Mouse (Mus musculus) liver, postnatal 0 days (tissue): ENCODE measurements at regions not wholly inside any gene's neighbourhood (a gene's known extent, or its start where the extent isn't known, plus 50 kb on each side); places are given as distances from the start of the nearest gene placed in this dataset.

Experiments
- ATAC-seq: fragments of 200-750 bp; cut with Nextera tagmentation; 2 replicates; pipeline ENCODE4 v1.8.0; 2017; ENCODE audit warnings: mild to moderate bottlenecking, moderate library complexity
- DNase-seq: peaks from one replicate; pipeline ENCODE4 v3.0.0-alpha.2; 2016
- H3K27ac ChIP-seq: fragments of 300-500 bp; sonication (generic); 2 replicates; pipeline ENCODE4 v1.5.1; 2014; ENCODE audit warnings: antibody characterized with exemption, moderate library complexity, mild to moderate bottlenecking, low read depth
- H3K27me3 ChIP-seq: fragments of 300-500 bp; sonication (generic); 2 replicates; pipeline ENCODE4 v1.6.1; 2014; ENCODE audit warnings: low read length, control low read depth, mixed read lengths; ENCODE audit not compliant: insufficient read depth
- H3K36me3 ChIP-seq: fragments of 300-500 bp; sonication (generic); replicated peaks from 2 replicates; pipeline ENCODE4 v1.6.1; 2014; ENCODE audit warnings: mild to moderate bottlenecking, control low read depth, low read length, moderate library complexity, mixed read lengths; ENCODE audit not compliant: insufficient read depth
- H3K4me1 ChIP-seq: fragments of 300-500 bp; sonication (generic); 2 replicates; pipeline ENCODE4 v1.6.1; 2014; ENCODE audit warnings: antibody characterized with exemption, mild to moderate bottlenecking, control low read depth; ENCODE audit not compliant: insufficient read depth
- H3K4me2 ChIP-seq: fragments of 300-500 bp; sonication (generic); 2 replicates; pipeline ENCODE4 v1.6.1; 2014; ENCODE audit warnings: low read depth, mild to moderate bottlenecking, low read length, moderate library complexity, mixed read lengths
- H3K4me3 ChIP-seq: fragments of 300-500 bp; sonication (generic); 2 replicates; pipeline ENCODE4 v1.5.1; 2014; ENCODE audit warnings: low read depth, low read length
- H3K9ac ChIP-seq: fragments of 300-500 bp; sonication (generic); replicated peaks from 2 replicates; pipeline ENCODE4 v1.6.1; 2014; ENCODE audit warnings: mild to moderate bottlenecking, moderate library complexity
- H3K9me3 ChIP-seq: fragments of 300-500 bp; sonication (generic); 2 replicates; pipeline ENCODE4 v1.6.1; 2016; ENCODE audit warnings: mild to moderate bottlenecking, control low read depth, low read length, mixed read lengths
- CTCF ChIP-seq: sonication (generic); IDR thresholded peaks from 2 replicates; pipeline ENCODE4 v1.5.1; 2016; ENCODE audit warnings: antibody characterized with exemption, low read depth
- EP300 ChIP-seq: IDR thresholded peaks from 2 replicates; pipeline ENCODE4 v1.6.1; 2016; ENCODE audit warnings: antibody characterized with exemption, low read depth, mild to moderate bottlenecking
- WGBS: fragments of 180-500 bp; shearing (Covaris S2); extraction: QIAGEN DNeasy Blood & Tissue Kit; methylation state at CpG from one replicate; pipeline ENCODE4 v1.1.7; 2014; ENCODE audit not compliant: insufficient replicate concordance; 5-methylcytosine and 5-hydroxymethylcytosine counted together

DNA sequence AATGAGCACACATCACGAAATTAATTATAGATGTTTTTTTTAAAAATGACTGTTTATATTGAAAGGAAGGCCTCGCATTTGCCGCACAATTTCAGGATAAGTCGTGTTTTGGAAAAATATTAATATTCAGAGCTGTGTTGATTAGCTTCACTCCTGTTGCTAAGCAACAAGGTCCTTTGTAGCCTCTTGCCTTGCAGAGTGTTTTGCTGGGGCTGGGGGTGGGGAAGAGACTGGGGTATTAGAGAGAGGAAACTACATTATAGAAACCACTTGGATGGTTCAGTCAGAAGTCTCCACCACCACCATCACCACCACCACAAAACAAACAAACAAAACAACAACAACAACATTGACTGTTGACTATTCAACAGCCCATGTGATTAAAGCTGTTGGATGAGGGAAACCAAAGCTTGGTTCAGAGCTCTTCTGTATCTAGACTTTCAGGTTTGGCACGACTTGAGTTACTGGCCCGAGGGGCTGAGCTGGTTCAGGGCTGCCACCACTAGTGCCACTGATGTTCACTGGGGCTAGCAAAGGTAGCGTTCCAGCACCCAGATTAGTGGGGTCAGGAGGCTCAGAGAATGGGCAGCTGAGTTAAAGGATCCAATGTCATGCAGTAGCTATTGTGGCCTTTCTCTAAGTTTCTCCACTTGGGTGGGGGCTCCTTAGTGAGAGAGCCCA, 195.3 kb upstream of the Atp6ap2 start:
- no peak for DNase-seq
- WGBS: 72% methylated on average over 7 of the region's 7 CpGs

GRCm38 (mm10) chrX:12409319-12409718, 178.3 kb upstream of the Atp6ap2 start:
- Histone ChIP-seq H3K27me3 (no peaks in the 10 kb centered on the region), H3K4me1 (no peaks in the 10 kb centered on the region), H3K4me3 (no peak overlapping the region), H3K27ac (no peak overlapping the region), H3K36me3 (no peaks in the 10 kb centered on the region), H3K9ac (no peak overlapping the region), H3K4me2 (no peak overlapping the region), H3K9me3 (no peaks in the 10 kb centered on the region)
- ATAC-seq (no peak), DNase-seq (no peak)
- 47% methylated on average over 3 of the region's 3 CpGs for WGBS
- no peak for TF ChIP-seq EP300
- no peak for TF ChIP-seq CTCF

More for the DNA sequence above, 195.3 kb upstream of the Atp6ap2 start:
- no peak overlapping the region for H3K4me3 ChIP-seq
- no peaks in the 10 kb centered on the region for H3K4me1 ChIP-seq
- no peak overlapping the region for H3K4me2 ChIP-seq
- ATAC-seq: no peak
- TF ChIP-seq EP300 (no peak), CTCF (no peak)
- no peaks in the 10 kb centered on the region for H3K9me3 ChIP-seq
- no peak overlapping the region for H3K9ac ChIP-seq
- H3K36me3 ChIP-seq: no peaks in the 10 kb centered on the region
- no peaks in the 10 kb centered on the region for H3K27me3 ChIP-seq
- H3K27ac ChIP-seq: no peak overlapping the region

DNA sequence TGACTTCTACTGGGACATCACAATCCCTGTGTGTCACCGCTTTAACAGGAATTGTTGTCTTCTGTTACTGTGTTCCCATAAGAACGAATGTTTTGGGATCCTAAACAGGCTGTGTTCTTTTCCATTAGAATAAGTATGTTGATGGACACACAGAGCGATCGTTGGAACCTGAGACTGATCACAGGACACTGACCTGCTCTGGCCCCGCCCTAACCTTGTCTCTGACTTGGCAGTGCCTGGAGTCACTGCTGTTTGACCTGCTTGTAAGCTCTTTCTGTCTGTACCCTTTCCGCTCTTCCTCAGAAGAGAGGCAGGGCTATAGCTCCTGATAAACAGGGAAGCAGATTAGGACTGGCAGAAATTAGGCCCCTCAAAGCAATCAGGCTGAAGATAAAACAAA, 162.0 kb upstream of the Atp6ap2 start:
- 77% methylated on average over 6 of the region's 6 CpGs for WGBS
- Histone ChIP-seq H3K9me3 (no peaks in the 10 kb centered on the region), H3K9ac (no peak overlapping the region), H3K27ac (no peak overlapping the region), H3K27me3 (no peaks in the 10 kb centered on the region), H3K4me2 (no peak overlapping the region), H3K4me1 (no peaks in the 10 kb centered on the region), H3K36me3 (no peaks in the 10 kb centered on the region), H3K4me3 (no peak overlapping the region)
- DNase-seq (no peak), ATAC-seq (no peak)
- TF ChIP-seq CTCF (0 out of 2 replicates have a peak, but pooled peaks have one; percentile 19), EP300 (no peak)

- no peaks in the 10 kb centered on the region for H3K27me3 ChIP-seq
- ATAC-seq: no peak
- TF ChIP-seq CTCF (no peak), EP300 (no peak)
- H3K9ac ChIP-seq: no peak overlapping the region
- H3K9me3 ChIP-seq: no peaks in the 10 kb centered on the region
- no peak overlapping the region for H3K4me3 ChIP-seq
- no peaks in the 10 kb centered on the region for H3K4me1 ChIP-seq
- no peak overlapping the region for H3K4me2 ChIP-seq
- no peak for DNase-seq
- H3K36me3 ChIP-seq: no peaks in the 10 kb centered on the region
- no peak overlapping the region for H3K27ac ChIP-seq
- 71% methylated on average over 4 of the region's 4 CpGs for WGBS
Observed at GRCm38 (mm10) chrX:12426664-12427063, 160.9 kb upstream of the Atp6ap2 start.

DNA sequence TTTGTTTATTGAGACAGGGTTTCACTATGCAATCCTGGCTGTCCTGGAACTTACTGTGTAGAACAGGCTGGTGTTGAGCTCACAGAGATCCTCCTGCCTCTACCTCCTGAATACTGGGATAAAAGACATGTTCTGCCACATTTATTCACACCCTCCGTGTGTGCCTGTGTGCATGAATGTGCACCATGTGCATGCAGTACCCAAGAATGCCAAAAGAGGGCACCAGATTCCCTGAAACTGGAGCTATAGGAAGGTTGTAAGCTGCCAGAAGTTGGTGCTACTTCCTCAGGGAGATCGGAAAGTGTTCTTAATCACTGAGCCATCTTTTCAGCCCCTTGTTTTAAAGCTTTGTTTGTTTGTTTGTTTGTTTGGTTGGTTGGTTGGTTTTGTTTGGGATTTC, 155.3 kb upstream of the Atp6ap2 start:
- TF ChIP-seq EP300: no peak
- TF ChIP-seq CTCF: peak; percentile 35
- Histone ChIP-seq H3K9me3 (no peaks in the 10 kb centered on the region), H3K4me2 (no peak overlapping the region), H3K9ac (no peak overlapping the region), H3K27me3 (no peaks in the 10 kb centered on the region), H3K36me3 (no peaks in the 10 kb centered on the region), H3K4me3 (no peak overlapping the region), H3K4me1 (no peaks in the 10 kb centered on the region), H3K27ac (no peak overlapping the region)
- WGBS: 87% methylated on average over 2 of the region's 2 CpGs
- DNase-seq (no peak), ATAC-seq (no peak)

GRCm38 (mm10) chrX:12435656-12436055, 151.9 kb upstream of the Atp6ap2 start:
- no peak for TF ChIP-seq EP300
- no peak for TF ChIP-seq CTCF
- Histone ChIP-seq H3K36me3 (no peaks in the 10 kb centered on the region), H3K9ac (no peak overlapping the region), H3K27me3 (no peaks in the 10 kb centered on the region), H3K4me2 (no peak overlapping the region), H3K27ac (no peak overlapping the region), H3K4me1 (no peaks in the 10 kb centered on the region), H3K4me3 (no peak overlapping the region), H3K9me3 (no peaks in the 10 kb centered on the region)
- ATAC-seq (no peak), DNase-seq (no peak)
- 73% methylated on average over 8 of the region's 8 CpGs for WGBS

- no peaks in the 10 kb centered on the region for H3K4me1 ChIP-seq
- ATAC-seq (no peak), DNase-seq (no peak)
- 47% methylated on average over 7 of the region's 7 CpGs for WGBS
- no peaks in the 10 kb centered on the region for H3K9me3 ChIP-seq
- H3K4me2 ChIP-seq: no peak overlapping the region
- H3K4me3 ChIP-seq: no peak overlapping the region
- H3K36me3 ChIP-seq: no peaks in the 10 kb centered on the region
- no peaks in the 10 kb centered on the region for H3K27me3 ChIP-seq
- no peak for TF ChIP-seq EP300
- TF ChIP-seq CTCF: no peak
- no peak overlapping the region for H3K9ac ChIP-seq
- H3K27ac ChIP-seq: no peak overlapping the region
Observed at GRCm38 (mm10) chrX:12436106-12436505, 151.5 kb upstream of the Atp6ap2 start.
